Mouse (Mus musculus) adrenal gland, adult 18-20 months (tissue): ENCODE measurements around the gene Spryd4. TPM values are rescaled to one million over a fixed set of nuclear protein-coding genes. Genes with fewer than 3 reads are reported as not detected.
"Not testable (repeated sequence)": the region's sequence is repeated elsewhere in the genome, so short reads cannot be mapped to it uniquely, and the experiment has no call there.

ENCODE experiments used
- DNase-seq, 2 experiments: peaks; one replicate each; pipeline ENCODE4 v3.0.0; 2021 to 2022; ENCODE audit warnings: low spot score in 2 of 2
- total RNA-seq, 2 experiments: library from RNA; stranded (reverse); gene quantifications; 1 replicate in 1 of 2; 2 replicates in 1 of 2; pipeline ENCODE4 v1.2.3; 2021

Spryd4 gene
- total RNA-seq, 2 experiments from 2014 or later: 15.4 to 17.7 TPM

- no peak for DNase-seq
Measured at GRCm38 (mm10) chr10:128191472-128191871, 20.1 kb downstream of the Spryd4 start.

DNA sequence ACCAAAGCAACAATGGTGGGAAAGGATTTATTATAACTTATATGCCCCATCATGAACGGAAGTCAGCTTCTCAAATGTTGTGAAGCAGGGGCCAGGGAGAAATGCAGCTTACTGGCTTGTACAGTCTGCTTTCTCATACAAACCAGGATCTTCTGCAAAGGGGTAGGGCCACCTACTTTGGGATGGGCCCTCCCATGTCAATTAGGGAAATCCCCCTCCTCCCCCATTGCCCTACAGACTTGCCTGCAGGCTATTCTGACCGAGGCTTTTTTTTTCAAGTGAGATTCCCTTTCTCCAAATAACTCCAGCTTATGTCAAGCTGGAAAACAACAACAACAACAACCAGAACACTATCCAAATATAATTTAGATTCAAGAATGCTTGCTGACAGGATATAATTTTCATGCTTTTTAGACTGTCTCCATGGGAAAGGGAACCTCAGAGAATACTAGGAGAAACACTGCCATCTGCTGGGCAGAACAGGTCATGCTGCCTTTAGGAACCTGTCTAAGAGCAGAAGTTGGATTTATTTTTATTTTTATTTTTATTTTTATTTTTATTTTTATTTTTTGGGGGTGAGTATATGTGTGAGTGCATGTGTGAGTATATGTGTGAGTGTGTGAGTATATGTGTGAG, 23.2 kb downstream of the Spryd4 start:
- DNase-seq: peak; percentile 70 to 77

DNA sequence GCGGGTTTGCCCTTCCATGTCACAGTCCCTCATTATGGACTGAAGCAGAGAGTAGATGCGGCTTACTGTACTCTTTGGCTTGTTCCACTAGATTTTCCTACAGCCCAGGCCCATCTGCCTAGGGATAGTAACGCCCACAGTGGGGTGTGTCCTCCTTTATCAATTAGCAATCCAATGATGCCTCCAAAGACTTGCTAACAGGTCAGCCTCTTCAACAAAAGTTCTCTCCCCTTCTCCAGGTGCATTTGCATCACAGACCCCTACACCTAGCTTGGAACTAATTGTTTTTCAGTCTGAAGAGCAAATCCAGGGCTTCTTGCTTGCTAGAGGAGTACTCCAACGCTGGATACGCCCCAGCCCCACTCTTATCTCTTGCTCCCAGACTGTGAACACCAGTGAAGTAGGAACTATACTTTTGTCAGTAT, 24.4 kb downstream of the Spryd4 start:
- no peak for DNase-seq

DNA sequence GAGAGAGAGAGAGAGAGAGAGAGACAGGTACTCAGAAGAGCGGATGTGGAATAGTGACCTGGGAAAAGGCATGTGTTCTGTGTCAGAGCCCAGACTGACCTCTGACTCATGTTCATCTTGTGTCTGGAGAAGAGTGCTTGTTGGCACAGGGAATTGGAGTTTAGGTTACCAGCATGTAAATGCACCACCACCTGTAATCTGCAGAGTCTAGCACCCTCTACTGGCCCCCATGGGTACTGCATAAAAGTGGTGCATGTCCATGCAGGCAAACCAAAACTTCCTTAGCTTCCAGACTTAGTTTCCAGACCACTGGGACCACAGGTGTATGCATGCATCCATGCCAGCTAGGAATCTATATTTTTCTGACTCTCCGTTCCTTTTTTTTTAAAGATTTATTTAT, 25.6 kb downstream of the Spryd4 start:
- peak; percentile 78 to 79 for DNase-seq

- DNase-seq: no peak
Measured at GRCm38 (mm10) chr10:128185277-128185940, 26.2 kb downstream of the Spryd4 start.

GRCm38 (mm10) chr10:128184296-128184695, 27.3 kb downstream of the Spryd4 start:
- DNase-seq: no peak

DNA sequence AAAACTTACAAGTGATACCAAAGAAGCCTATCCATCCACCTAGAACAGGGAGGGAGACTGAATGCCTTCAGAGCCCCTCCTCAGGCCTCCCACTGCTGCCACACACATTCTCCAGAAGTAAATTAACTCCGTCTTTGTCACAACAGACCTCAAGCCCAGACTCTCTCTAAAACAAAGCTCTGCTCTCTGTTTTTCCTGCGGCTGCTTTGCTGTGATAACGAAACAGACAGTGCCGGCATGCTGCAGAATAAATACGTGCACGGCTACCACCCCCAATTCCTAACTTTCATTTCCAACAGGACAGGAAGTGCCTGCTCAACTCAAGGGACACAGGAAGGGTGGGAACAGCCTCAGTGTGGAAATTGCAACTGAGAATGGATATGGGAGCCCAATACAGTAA, 31.6 kb downstream of the Spryd4 start, which contains the start of gene Rbms2:
Rbms2 (minus strand) TSS at position 309 of the 400 bp plus-strand sequence.
- no peak for DNase-seq

GRCm38 (mm10) chr10:128177316-128177715, 34.3 kb downstream of the Spryd4 start:
- DNase-seq: no peak

GRCm38 (mm10) chr10:128175996-128176755, 35.4 kb downstream of the Spryd4 start:
- DNase-seq: peak in 1 of 2 experiments; percentile 26

DNA sequence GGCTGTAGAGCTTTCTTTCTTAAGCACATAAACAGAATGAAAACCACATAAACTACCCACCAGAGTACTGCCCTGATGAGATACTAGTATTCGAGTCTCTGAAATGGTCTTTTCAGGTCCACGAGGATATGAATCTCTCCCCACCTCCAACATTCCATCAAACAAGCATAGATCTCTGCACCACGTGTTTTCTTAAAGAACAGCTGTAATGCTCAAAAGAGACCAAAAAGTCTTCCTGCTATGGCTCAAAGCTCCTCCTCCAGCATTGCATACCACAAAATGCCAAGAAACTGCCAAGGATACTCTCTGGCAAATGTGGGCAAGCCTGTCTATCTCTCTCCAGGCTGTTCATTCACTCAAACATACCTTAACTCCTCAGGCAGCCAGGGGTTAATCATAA, 36.3 kb downstream of the Spryd4 start:
- no peak for DNase-seq

DNA sequence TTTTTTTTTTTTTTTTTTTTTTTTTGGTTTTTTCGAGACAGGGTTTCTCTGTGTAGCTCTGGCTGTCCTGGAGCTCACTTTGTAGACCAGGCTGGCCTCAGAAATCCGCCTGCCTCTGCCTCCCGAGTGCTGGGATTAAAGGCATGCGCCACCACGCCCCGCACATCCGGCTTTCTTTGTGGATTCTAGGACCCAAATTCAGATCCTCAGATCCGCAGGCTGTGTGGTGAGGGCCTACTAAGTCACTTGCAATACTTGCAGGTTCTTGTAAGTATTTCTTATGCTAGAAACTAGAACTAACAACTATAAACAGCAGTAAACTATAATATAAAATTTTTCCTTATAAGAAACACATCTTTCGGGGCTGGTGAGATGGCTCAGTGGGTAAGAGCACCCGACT, 40.3 kb downstream of the Spryd4 start:
- DNase-seq: not testable (repeated sequence)

DNA sequence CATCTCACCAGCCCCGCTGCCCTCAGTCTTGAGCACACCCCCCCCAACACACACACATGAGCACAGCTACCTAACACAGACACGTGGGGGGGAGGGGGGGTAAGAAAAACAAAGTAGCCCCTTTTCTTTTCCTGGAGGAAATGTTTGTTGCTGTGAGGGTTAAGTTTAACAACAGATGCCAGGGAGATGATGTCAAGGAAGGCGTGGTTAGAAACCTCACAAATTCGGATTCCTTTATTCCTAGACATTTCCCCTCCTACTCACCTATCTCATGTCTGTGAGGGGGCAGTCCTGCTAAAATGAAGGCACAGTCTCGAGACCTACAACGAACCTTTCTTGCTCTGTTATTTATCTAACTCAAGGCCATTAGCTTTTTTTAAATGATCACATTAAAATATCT, 44.5 kb downstream of the Spryd4 start:
- DNase-seq: no peak

DNA sequence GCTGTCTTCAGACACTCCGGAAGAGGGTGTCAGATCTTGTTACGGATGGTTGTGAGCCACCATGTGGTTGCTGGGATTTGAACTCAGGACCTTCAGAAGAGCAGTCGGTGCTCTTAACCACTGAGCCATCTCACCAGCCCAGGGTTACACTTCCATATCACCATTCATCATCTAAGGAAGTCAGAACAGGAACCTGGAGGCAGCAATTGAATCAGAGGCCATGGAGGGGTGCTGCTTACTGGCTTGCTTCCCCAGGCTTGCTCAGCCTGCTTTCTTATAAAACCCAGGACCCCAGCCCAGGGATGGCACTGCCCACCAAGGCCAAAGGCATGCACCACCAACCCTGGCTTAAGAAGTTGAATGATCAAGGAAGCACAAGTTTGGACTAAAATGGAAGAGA, 45.9 kb downstream of the Spryd4 start:
- not testable (repeated sequence) for DNase-seq

Other genes with a start within 250 kb of the Spryd4 start
- gene Hsd17b6, start 204.2 kb downstream of the Spryd4 start, total RNA-seq: not detected
- gene Prim1, start 196.6 kb downstream of the Spryd4 start, total RNA-seq: 1 to 10 TPM; 2.8 to 3.5 TPM
- 100 to 1,000 TPM; 612 to 654 TPM for gene Naca, start 176.2 kb downstream of the Spryd4 start, total RNA-seq
- gene Ptges3, start 152.9 kb downstream of the Spryd4 start, total RNA-seq: 100 to 1,000 TPM; 228 to 248 TPM
- gene Atp5b, start 128.5 kb downstream of the Spryd4 start, total RNA-seq: 1,000 to 10,000 TPM; 2,783 to 4,328 TPM
- 10 to 100 TPM; 35.6 to 45.3 TPM for gene Baz2a, start 120.2 kb downstream of the Spryd4 start, total RNA-seq
- gene Rbms2, start 31.5 kb downstream of the Spryd4 start, total RNA-seq: 100 to 1,000 TPM in 1 of 2 experiments, 10 to 100 TPM in 1; 90.1 to 106 TPM
- gene Gls2, start 17.4 kb downstream of the Spryd4 start, total RNA-seq: 1 to 10 TPM; 2.9 TPM
- gene Mip, start 14.0 kb upstream of the Spryd4 start, total RNA-seq: not detected
- 1 to 10 TPM; 3.9 to 5.4 TPM for gene Timeless, start 20.3 kb upstream of the Spryd4 start, total RNA-seq
- gene Apon, start 42.3 kb upstream of the Spryd4 start, total RNA-seq: not detected
- gene Apof, start 56.9 kb upstream of the Spryd4 start, total RNA-seq: 10 to 100 TPM in 1 of 2 experiments, under 1 TPM in 1; 0.64 to 10.7 TPM
- 10 to 100 TPM; 25.8 to 33.0 TPM for gene Stat2, start 58.8 kb upstream of the Spryd4 start, total RNA-seq
- not detected for gene Il23a, start 86.9 kb upstream of the Spryd4 start, total RNA-seq
- 10 to 100 TPM; 14.5 to 19.1 TPM for gene Pan2, start 91.5 kb upstream of the Spryd4 start, total RNA-seq
- 100 to 1,000 TPM; 147 to 165 TPM for gene Cnpy2, start 110.7 kb upstream of the Spryd4 start, total RNA-seq
- gene Cs, start 125.9 kb upstream of the Spryd4 start, total RNA-seq: 100 to 1,000 TPM; 349 to 654 TPM
- gene Coq10a, start 157.2 kb upstream of the Spryd4 start, total RNA-seq: 10 to 100 TPM; 79.8 to 90.2 TPM
- 10 to 100 TPM; 61.7 to 61.8 TPM for gene Ankrd52, start 165.3 kb upstream of the Spryd4 start, total RNA-seq
- gene Slc39a5, start 189.4 kb upstream of the Spryd4 start, total RNA-seq: under 1 TPM in 1 of 2 experiments, not detected in 1; 0.16 TPM
- 10 to 100 TPM; 74.3 to 75.2 TPM for gene Nabp2, start 199.7 kb upstream of the Spryd4 start, total RNA-seq
- gene Rnf41, start 199.8 kb upstream of the Spryd4 start, total RNA-seq: 10 to 100 TPM; 40.0 to 42.2 TPM
- gene Smarcc2, start 247.4 kb upstream of the Spryd4 start, total RNA-seq: 100 to 1,000 TPM; 113 to 116 TPM